Mouse (Mus musculus) heart, embryonic 16.5 days (tissue): Measurements from ENCODE around the gene Sec24b. TPM values are rescaled to one million over a fixed set of nuclear protein-coding genes. Genes with fewer than 3 reads are reported as not detected.

Source experiments
- polyA plus RNA-seq: library from polyadenylated mRNA; unstranded; fragments of >200 nt; fragmentation: Nextera tagmentation; extraction: Ambion mirVana; gene quantifications from 2 replicates; pipeline ENCODE4 v1.2.1, GENCODE M21; 2015

Sec24b gene
- polyA plus RNA-seq, 1 experiment from 2014 or later = 25.8 TPM

Other genes starting within 250 kb of the Sec24b start
- 0.08 TPM in 1 of 2 replicates, not detected in the other for gene Rrh, start 239.0 kb downstream of the Sec24b start, polyA plus RNA-seq
- 35.0 and 42.0 TPM in 2 replicates for gene Gar1, start 230.2 kb downstream of the Sec24b start, polyA plus RNA-seq
- 2.3 and 2.5 TPM in 2 replicates for gene Cfi, start 225.7 kb downstream of the Sec24b start, polyA plus RNA-seq
- gene Pla2g12a, start 182.9 kb downstream of the Sec24b start, polyA plus RNA-seq = 65.8 and 76.6 TPM in 2 replicates
- gene Casp6, start 160.1 kb downstream of the Sec24b start, polyA plus RNA-seq = 61.7 and 66.6 TPM in 2 replicates
- gene Mcub, start 91.3 kb downstream of the Sec24b start, polyA plus RNA-seq = 7.4 and 12.4 TPM in 2 replicates
- 1.2 and 2.1 TPM in 2 replicates for gene Col25a1, start 69.9 kb upstream of the Sec24b start, polyA plus RNA-seq